Mouse (Mus musculus) forebrain, embryonic 14.5 days (tissue): ENCODE measurements at regions not wholly inside any gene's neighbourhood (a gene's known extent, or its start where the extent isn't known, plus 50 kb on each side); places are given as distances from the start of the nearest gene placed in this dataset.

Experiments used
- ATAC-seq: fragments of 200-750 bp; cut with Nextera tagmentation; 2 replicates; pipeline ENCODE4 v1.8.0; 2017; ENCODE audit warnings: mild to moderate bottlenecking, moderate library complexity
- DNase-seq: peaks from one replicate; pipeline ENCODE4 v3.0.0-alpha.2; 2015; ENCODE audit warnings: low spot score
- H3K27ac ChIP-seq: fragments of 300-500 bp; sonication (generic); 2 replicates; pipeline ENCODE4 v1.5.1; 2014; ENCODE audit warnings: low read depth, mild to moderate bottlenecking, control low read depth, low read length, moderate library complexity
- H3K27me3 ChIP-seq: fragments of 300-500 bp; sonication (generic); replicated peaks from 2 replicates; pipeline ENCODE4 v1.6.1; 2014; ENCODE audit warnings: low read length, control low read depth, mixed read lengths; ENCODE audit not compliant: control insufficient read depth, insufficient read depth
- H3K36me3 ChIP-seq: fragments of 300-500 bp; sonication (generic); 2 replicates; pipeline ENCODE4 v1.6.1; 2014; ENCODE audit warnings: low read length, control low read depth; ENCODE audit not compliant: control insufficient read depth, insufficient read depth
- H3K4me1 ChIP-seq: fragments of 300-500 bp; sonication (generic); 2 replicates; pipeline ENCODE4 v1.6.1; 2014; ENCODE audit warnings: antibody characterized with exemption, low read length, control low read depth; ENCODE audit not compliant: control insufficient read depth, insufficient read depth
- H3K4me2 ChIP-seq: fragments of 300-500 bp; sonication (generic); 2 replicates; pipeline ENCODE4 v1.6.1; 2014; ENCODE audit warnings: mild to moderate bottlenecking, control low read depth, low read length
- H3K4me3 ChIP-seq: fragments of 300-500 bp; sonication (generic); 2 replicates; pipeline ENCODE4 v1.5.1; 2014; ENCODE audit warnings: low read depth, low read length, control low read depth
- H3K9ac ChIP-seq: fragments of 300-500 bp; sonication (generic); 2 replicates; pipeline ENCODE4 v1.6.1; 2014; ENCODE audit warnings: mild to moderate bottlenecking, low read length, control low read depth, moderate library complexity
- H3K9me3 ChIP-seq: fragments of 300-500 bp; sonication (generic); replicated peaks from 2 replicates; pipeline ENCODE4 v1.6.1; 2016; ENCODE audit warnings: low read length, control low read depth, mixed read lengths; ENCODE audit not compliant: control insufficient read depth
- WGBS: fragments of 180-500 bp; shearing (Covaris S2); extraction: QIAGEN DNeasy Blood & Tissue Kit; methylation state at CpG from one replicate; pipeline ENCODE4 v1.1.7; 2014; 5-methylcytosine and 5-hydroxymethylcytosine counted together

DNA sequence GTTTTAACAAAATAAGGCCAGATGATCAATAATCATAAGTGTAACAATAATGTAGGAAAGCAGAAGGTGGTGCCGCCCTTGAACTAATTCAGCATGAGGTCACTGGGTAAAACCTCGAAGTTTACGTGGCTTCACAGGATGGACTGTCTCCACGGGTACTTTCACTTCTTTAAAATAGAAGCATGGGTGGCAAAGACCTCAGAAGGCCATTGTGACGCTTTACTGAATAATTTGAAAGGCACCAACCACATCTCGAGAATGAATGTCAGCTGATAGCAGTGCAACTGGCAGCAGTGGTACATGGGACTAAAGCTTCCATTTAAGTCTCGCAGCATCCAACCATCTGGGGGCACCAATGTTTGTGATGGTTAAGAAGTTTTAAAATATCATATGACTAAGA, 530.6 kb downstream of the Lmo4 start:
- Histone ChIP-seq H3K4me1 (no peaks in the 10 kb centered on the region), H3K4me3 (no peak overlapping the region), H3K27ac (no peak overlapping the region), H3K27me3 (no peaks in the 10 kb centered on the region), H3K36me3 (no peaks in the 10 kb centered on the region), H3K9me3 (no peaks in the 10 kb centered on the region), H3K4me2 (no peak overlapping the region), H3K9ac (no peak overlapping the region)
- 85% methylated on average over 7 of the region's 7 CpGs for WGBS
- DNase-seq (no peak), ATAC-seq (no peak)

GRCm38 (mm10) chr3:143662041-143662685, 542.9 kb downstream of the Lmo4 start:
- ATAC-seq = no peak
- 87% methylated on average over 5 of the region's 5 CpGs for WGBS
- H3K4me1 ChIP-seq = no peaks in the 10 kb centered on the region

DNA sequence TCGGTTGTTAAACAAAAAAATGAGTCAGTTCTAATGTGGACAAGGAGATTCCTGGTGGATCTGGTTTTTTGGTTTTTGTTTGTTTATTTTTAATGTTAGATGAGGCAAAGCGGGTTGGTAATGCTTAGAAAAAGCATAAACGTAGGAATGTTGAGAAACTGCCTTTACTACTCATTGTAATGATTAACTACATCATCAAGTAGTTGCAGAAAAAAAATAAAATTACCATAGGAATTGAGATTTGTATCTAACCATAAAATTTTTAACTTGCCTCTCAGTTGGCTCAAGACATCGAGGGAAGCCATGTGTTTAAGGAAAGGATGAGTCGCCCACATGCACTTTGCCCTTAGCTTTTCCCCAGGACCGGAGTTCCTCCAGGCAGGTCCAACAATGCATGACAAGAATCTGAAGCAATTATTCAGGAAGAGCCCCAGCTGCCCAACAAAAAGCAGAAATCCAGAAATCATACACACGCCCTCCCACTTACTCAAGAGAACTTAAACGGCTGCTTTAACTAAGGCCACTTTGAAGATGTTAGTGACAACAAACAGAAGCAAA, 545.5 kb downstream of the Lmo4 start:
- WGBS = 92% methylated on average over 8 of the region's 8 CpGs
- no peak for ATAC-seq
- Histone ChIP-seq H3K4me2 (no peak overlapping the region), H3K9ac (no peak overlapping the region), H3K4me3 (no peak overlapping the region), H3K36me3 (no peaks in the 10 kb centered on the region), H3K9me3 (no peaks in the 10 kb centered on the region), H3K27me3 (no peaks in the 10 kb centered on the region), H3K27ac (no peak overlapping the region), H3K4me1 (no peaks in the 10 kb centered on the region)
- no peak for DNase-seq

More at GRCm38 (mm10) chr3:143662041-143662685, 542.9 kb downstream of the Lmo4 start:
- no peak overlapping the region for H3K9ac ChIP-seq
- no peaks in the 10 kb centered on the region for H3K27me3 ChIP-seq
- DNase-seq = no peak
- no peak overlapping the region for H3K4me3 ChIP-seq
- no peaks in the 10 kb centered on the region for H3K36me3 ChIP-seq
- H3K9me3 ChIP-seq = no peaks in the 10 kb centered on the region
- H3K27ac ChIP-seq = no peak overlapping the region
- H3K4me2 ChIP-seq = no peak overlapping the region

DNA sequence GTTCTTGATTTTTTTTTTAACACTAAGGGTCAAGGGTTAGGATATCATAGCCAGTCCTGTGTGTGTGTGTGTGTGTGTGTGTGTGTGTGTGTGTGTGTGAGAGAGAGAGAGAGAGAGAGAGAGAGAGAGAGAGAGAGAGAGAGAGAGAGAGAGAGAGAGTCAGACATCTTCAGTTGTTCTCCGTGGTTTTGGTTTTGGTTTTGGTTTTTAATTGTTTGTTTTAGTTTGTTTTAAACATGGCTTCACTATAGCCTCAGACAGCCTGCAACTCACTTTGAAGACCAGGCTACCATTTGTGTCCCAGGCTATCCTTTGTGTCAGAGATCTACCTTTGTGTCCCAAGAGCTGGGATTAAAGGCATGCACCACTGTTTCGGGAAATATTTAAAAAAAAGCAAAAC, 557.8 kb downstream of the Lmo4 start:
- no peaks in the 10 kb centered on the region for H3K4me1 ChIP-seq
- no peak overlapping the region for H3K9ac ChIP-seq
- 85% methylated on average over 2 of the region's 2 CpGs for WGBS
- H3K27me3 ChIP-seq = no peaks in the 10 kb centered on the region
- H3K36me3 ChIP-seq = no peaks in the 10 kb centered on the region
- H3K27ac ChIP-seq = no peak overlapping the region
- H3K4me2 ChIP-seq = no peak overlapping the region
- H3K4me3 ChIP-seq = no peak overlapping the region
- H3K9me3 ChIP-seq = no peaks in the 10 kb centered on the region
- ATAC-seq (no peak), DNase-seq (no peak)

GRCm38 (mm10) chr3:143646836-143647235, 558.2 kb downstream of the Lmo4 start:
- Histone ChIP-seq H3K4me3 (no peak overlapping the region), H3K27me3 (no peaks in the 10 kb centered on the region), H3K4me1 (no peaks in the 10 kb centered on the region), H3K36me3 (no peaks in the 10 kb centered on the region), H3K27ac (no peak overlapping the region), H3K9me3 (no peaks in the 10 kb centered on the region), H3K9ac (no peak overlapping the region), H3K4me2 (no peak overlapping the region)
- DNase-seq (no peak), ATAC-seq (no peak)
- WGBS = 63% methylated on average over 7 of the region's 7 CpGs

DNA sequence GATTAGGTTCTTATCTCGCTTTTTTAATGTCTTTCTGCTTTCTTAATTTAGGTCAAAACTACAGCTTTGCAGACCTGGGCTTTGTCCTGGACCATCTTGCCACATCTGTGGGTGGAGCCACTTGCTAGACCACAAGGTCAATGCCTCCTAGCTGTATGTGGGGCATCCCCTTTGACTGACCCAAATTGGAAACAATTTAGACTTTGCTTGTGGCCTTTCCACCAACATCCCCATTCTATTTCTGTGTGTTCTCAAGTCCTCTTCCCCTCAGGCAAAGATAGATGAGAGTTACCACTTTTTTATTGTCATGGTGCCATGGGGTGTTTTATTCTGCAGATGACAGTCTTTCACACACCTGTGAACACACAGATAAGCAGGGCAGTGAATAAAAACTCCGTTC, 572.0 kb downstream of the Lmo4 start:
- Histone ChIP-seq H3K27me3 (no peaks in the 10 kb centered on the region), H3K4me2 (no peak overlapping the region), H3K27ac (no peak overlapping the region), H3K4me1 (no peaks in the 10 kb centered on the region), H3K9me3 (no peaks in the 10 kb centered on the region), H3K36me3 (no peaks in the 10 kb centered on the region), H3K9ac (no peak overlapping the region), H3K4me3 (no peak overlapping the region)
- ATAC-seq = no peak
- WGBS = 85% methylated on average over 2 of the region's 2 CpGs
- no peak for DNase-seq

DNA sequence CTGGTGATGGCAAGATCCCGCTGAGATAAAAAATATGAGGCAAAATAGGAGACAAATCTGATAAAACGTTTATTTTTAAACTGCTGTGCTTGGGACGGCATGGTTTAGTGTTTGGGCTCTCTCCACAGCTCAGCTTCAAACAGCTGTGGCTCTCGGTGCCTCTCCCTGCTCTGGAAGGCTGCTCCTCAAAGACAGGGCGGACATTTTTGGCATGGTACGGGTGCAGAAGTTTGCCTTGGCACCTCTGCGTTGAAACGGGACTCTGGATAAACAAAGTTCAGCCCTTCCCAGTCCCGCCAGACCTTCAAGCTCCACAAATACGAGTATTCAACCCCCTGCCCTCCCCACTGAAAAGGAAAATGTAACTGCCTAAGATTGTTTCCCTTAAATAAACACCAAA, 573.8 kb downstream of the Lmo4 start:
- Histone ChIP-seq H3K4me2 (no peak overlapping the region), H3K9ac (no peak overlapping the region), H3K4me1 (no peaks in the 10 kb centered on the region), H3K9me3 (no peaks in the 10 kb centered on the region), H3K27me3 (no peaks in the 10 kb centered on the region), H3K4me3 (no peak overlapping the region), H3K36me3 (no peaks in the 10 kb centered on the region), H3K27ac (no peak overlapping the region)
- DNase-seq (no peak), ATAC-seq (no peak)
- WGBS = 71% methylated on average over 10 of the region's 10 CpGs

DNA sequence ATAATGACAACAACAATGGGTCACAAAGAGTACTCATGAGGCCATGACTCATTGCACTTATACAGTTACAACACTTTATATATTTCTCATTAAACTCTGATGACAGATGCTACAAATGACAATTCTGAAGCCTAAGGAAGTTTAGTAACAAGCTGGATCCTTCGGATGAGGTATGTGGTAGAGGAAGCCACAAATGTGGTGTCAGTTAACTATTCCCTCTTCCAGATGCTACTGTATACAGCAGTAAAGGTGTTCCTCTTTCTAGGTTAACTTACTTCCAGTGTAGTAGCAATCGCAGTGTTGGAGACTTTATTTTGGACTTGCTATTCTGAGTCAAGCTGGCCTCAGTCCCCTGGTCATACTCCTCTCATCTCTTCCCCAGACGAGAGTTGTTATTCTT, 580.1 kb downstream of the Lmo4 start:
- Histone ChIP-seq H3K4me1 (no peaks in the 10 kb centered on the region), H3K27me3 (no peaks in the 10 kb centered on the region), H3K4me3 (no peak overlapping the region), H3K27ac (no peak overlapping the region), H3K9ac (no peak overlapping the region), H3K9me3 (no peaks in the 10 kb centered on the region), H3K36me3 (no peaks in the 10 kb centered on the region), H3K4me2 (no peak overlapping the region)
- no peak for ATAC-seq
- no peak for DNase-seq
- 95% methylated on average over 3 of the region's 3 CpGs for WGBS

DNA sequence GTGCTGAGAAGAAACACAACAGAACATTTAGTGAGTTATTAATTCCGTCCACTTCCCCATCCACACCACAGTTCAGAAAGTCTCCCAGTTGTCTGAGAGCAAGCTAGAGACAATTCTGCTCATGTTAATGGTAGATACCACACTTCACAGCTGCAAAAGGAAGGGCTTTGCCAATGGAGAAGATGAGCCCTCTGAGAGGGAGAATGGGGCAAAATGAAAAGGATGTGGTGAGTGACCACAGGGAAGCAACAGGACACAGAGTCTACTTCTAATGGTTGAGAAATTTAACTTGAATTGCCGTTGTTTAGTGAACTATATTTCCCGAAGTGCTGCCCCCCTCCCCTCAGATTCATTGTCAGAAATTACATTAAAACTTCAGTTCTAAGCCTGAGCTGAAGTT, 582.7 kb downstream of the Lmo4 start:
- no peaks in the 10 kb centered on the region for H3K27me3 ChIP-seq

More for the DNA sequence above, 582.7 kb downstream of the Lmo4 start:
- Histone ChIP-seq H3K4me3 (no peak overlapping the region), H3K4me1 (no peaks in the 10 kb centered on the region), H3K27ac (no peak overlapping the region), H3K9me3 (no peaks in the 10 kb centered on the region), H3K9ac (no peak overlapping the region), H3K4me2 (no peak overlapping the region), H3K36me3 (no peaks in the 10 kb centered on the region)
- 87% methylated on average over 3 of the region's 3 CpGs for WGBS
- DNase-seq (no peak), ATAC-seq (no peak)
